Mouse (Mus musculus) stomach, embryonic 15.5 days (tissue): ENCODE measurements at regions not wholly inside any gene's neighbourhood (a gene's known extent, or its start where the extent isn't known, plus 50 kb on each side); places are given as distances from the start of the nearest gene placed in this dataset.

Experiments used
- ATAC-seq: fragments of 200-750 bp; cut with Nextera tagmentation; 2 replicates; pipeline ENCODE4 v1.8.0; 2017; ENCODE audit warnings: low read depth, moderate number of reproducible peaks, moderate TSS enrichment; ENCODE audit not compliant: insufficient read depth, low FRiP score
- H3K27ac ChIP-seq: fragments of 300-500 bp; sonication (generic); 2 replicates; pipeline ENCODE4 v1.5.1; 2015; ENCODE audit warnings: mild to moderate bottlenecking, inconsistent platforms
- H3K27me3 ChIP-seq: fragments of 300-500 bp; sonication (generic); replicated peaks from 2 replicates; pipeline ENCODE4 v1.6.1; 2015; ENCODE audit warnings: inconsistent platforms
- H3K36me3 ChIP-seq: fragments of 300-500 bp; sonication (generic); 2 replicates; pipeline ENCODE4 v1.6.1; 2015; ENCODE audit warnings: inconsistent platforms
- H3K4me1 ChIP-seq: fragments of 300-500 bp; sonication (generic); 2 replicates; pipeline ENCODE4 v1.6.1; 2015; ENCODE audit warnings: inconsistent platforms
- H3K4me2 ChIP-seq: fragments of 300-500 bp; sonication (generic); 2 replicates; pipeline ENCODE4 v1.6.1; 2015; ENCODE audit warnings: mild to moderate bottlenecking, inconsistent platforms
- H3K4me3 ChIP-seq: fragments of 300-500 bp; sonication (generic); replicated peaks from 2 replicates; pipeline ENCODE4 v1.5.1; 2015; ENCODE audit warnings: inconsistent platforms
- H3K9ac ChIP-seq: fragments of 300-500 bp; sonication (generic); 2 replicates; pipeline ENCODE4 v1.6.1; 2015; ENCODE audit warnings: inconsistent platforms
- H3K9me3 ChIP-seq: fragments of 300-500 bp; sonication (generic); 2 replicates; pipeline ENCODE4 v1.6.1; 2016; ENCODE audit warnings: inconsistent platforms
- WGBS: fragments of 180-500 bp; shearing (Covaris S2); methylation state at CpG from one replicate; pipeline ENCODE4 v1.1.7; 2015; 5-methylcytosine and 5-hydroxymethylcytosine counted together

DNA sequence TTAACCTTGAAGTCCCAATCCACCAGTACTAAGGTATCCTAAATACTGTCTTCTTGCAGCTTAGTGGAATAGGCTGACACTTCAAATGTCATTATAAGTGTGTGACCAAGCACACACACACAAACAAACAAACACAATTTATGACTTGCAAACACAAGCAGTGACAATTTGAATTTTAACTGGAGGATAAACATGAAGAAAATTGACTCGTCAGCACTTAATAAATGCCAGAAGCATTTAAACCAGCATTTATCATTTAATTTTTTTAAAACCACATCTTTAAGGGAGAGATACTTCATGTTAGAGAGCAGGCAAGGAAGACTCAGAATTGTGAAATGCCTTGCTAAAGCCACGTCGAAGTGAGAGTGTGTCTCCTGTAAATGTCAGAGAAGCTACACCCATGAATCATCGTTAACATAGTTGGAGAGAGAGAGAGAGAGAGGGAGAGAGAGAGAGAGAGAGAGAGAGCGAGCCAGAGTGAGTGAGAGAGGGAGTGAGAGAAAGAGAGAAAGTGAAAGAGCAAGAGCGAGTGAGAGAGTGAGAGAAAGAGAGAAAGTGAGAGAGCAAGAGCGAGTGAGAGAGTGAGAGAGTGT, 149.4 kb upstream of the Cdkn2b start:
- Histone ChIP-seq H3K4me1 (no peaks in the 10 kb centered on the region), H3K27ac (no peak overlapping the region), H3K9ac (no peak overlapping the region), H3K4me2 (no peak overlapping the region), H3K9me3 (no peaks in the 10 kb centered on the region), H3K36me3 (no peaks in the 10 kb centered on the region), H3K4me3 (no peak overlapping the region), H3K27me3 (no peaks in the 10 kb centered on the region)
- no peak for ATAC-seq
- WGBS: 58% methylated on average over 7 of the region's 7 CpGs

DNA sequence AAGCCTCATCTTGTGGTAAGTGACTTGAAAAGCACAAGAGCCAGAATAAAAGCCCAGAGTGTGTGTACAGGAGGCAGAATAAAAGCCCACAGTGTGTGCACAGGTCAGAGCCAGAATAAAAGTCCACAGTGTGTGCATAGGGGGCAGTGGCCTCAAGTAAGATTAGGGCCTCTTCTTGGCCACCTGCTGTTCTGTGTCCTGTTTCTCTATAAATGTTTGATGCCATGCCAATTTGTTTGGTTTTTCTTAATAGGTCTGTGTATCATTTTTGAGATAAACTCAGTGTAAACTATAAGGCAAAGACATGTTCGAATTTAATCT, 148.5 kb upstream of the Cdkn2b start:
- whole genome bisulfite sequencing: 70% methylated on average over 1 of the region's 1 CpGs
- H3K4me1 ChIP-seq: no peaks in the 10 kb centered on the region
- no peaks in the 10 kb centered on the region for H3K27me3 ChIP-seq
- ATAC-seq: no peak
- no peak overlapping the region for H3K4me2 ChIP-seq
- H3K9ac ChIP-seq: no peak overlapping the region
- H3K36me3 ChIP-seq: no peaks in the 10 kb centered on the region
- H3K4me3 ChIP-seq: no peak overlapping the region
- no peaks in the 10 kb centered on the region for H3K9me3 ChIP-seq
- H3K27ac ChIP-seq: no peak overlapping the region

DNA sequence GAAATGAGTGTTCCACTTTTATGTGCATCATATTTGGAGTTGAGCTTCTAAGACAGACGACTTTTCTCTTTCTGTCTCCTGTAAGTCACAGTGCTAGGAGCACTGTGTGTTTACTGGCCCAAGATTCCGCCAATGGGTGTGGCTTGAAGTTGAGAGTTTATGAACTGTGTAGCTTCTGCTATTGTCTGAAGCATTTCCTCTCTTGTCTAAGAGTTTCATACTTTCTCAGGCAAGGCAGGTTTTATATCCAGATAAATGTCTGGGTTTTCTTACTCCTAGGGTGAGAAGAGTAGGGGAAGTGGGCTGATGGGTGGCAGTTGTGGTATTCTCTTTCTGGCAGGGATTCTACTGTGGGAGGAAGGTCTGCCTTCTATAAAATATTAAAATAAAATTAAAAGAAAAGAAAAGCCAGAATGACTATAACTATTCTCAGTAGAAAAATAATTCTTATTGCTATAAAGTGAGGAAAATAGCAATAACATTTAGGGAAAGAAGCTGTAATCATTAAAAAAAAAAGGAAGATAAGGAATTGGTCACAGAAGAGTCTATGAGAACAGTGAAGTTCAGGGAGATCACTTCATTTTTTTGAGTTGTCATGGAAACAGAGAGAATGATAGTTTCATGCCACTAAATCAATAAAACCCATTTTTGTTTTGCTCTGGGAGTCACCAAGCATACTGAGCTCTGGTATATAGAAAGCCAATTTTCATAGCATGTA, 147.9 kb upstream of the Cdkn2b start:
- no peak overlapping the region for H3K4me2 ChIP-seq
- H3K4me3 ChIP-seq: no peak overlapping the region
- no peaks in the 10 kb centered on the region for H3K4me1 ChIP-seq
- WGBS: 54% methylated on average over 2 of the region's 2 CpGs
- ATAC-seq: no peak
- no peaks in the 10 kb centered on the region for H3K27me3 ChIP-seq
- no peaks in the 10 kb centered on the region for H3K9me3 ChIP-seq
- H3K27ac ChIP-seq: no peak overlapping the region
- H3K9ac ChIP-seq: no peak overlapping the region
- no peaks in the 10 kb centered on the region for H3K36me3 ChIP-seq

DNA sequence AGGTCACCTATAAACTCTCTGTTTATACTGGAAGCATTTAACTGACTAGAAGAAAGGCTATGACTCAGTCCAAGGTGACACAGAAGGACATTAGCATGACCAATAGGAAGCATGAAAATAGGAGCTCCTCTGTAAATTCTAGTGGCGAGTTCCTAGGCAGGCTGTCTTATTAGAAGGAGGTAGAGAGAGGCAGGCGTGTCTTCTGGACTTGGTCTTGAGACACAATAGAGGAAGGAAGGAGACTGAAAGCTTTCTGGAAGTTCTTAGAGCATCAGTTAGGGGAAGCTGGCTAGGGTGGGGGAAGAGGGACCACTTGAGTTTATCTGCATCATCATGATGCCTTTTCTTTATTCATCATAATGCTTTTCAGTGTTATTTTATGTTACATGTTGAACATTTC, 147.0 kb upstream of the Cdkn2b start:
- Histone ChIP-seq H3K27ac (no peak overlapping the region), H3K4me3 (no peak overlapping the region), H3K4me1 (no peaks in the 10 kb centered on the region), H3K27me3 (no peaks in the 10 kb centered on the region), H3K9ac (no peak overlapping the region), H3K9me3 (no peaks in the 10 kb centered on the region), H3K4me2 (no peak overlapping the region), H3K36me3 (no peaks in the 10 kb centered on the region)
- 90% methylated on average over 2 of the region's 2 CpGs for WGBS
- ATAC-seq: no peak

DNA sequence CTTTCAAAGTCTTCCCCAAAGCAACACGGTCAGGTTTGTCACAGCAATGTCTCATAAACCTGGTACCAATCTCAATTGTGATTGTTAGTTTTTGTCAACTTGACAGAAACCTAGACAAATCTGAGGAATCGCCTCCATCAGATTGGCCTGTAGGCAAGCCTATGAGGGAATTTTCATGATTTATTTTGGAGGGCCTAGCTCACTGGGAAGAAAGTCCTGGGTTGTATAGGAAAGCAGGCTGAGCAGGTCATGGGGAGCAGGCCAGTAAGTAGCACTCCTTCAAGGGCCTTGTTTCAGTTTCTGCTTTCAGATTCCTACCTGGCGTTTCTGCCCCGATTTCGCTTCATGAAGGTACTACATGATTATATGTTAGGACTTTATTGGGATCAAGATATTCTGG, 144.1 kb upstream of the Cdkn2b start:
- no peak overlapping the region for H3K4me2 ChIP-seq
- no peaks in the 10 kb centered on the region for H3K4me1 ChIP-seq
- H3K9ac ChIP-seq: no peak overlapping the region
- WGBS: 92% methylated on average over 5 of the region's 5 CpGs
- H3K4me3 ChIP-seq: no peak overlapping the region
- H3K36me3 ChIP-seq: no peaks in the 10 kb centered on the region
- no peaks in the 10 kb centered on the region for H3K9me3 ChIP-seq
- ATAC-seq: no peak
- no peak overlapping the region for H3K27ac ChIP-seq
- H3K27me3 ChIP-seq: no peaks in the 10 kb centered on the region

DNA sequence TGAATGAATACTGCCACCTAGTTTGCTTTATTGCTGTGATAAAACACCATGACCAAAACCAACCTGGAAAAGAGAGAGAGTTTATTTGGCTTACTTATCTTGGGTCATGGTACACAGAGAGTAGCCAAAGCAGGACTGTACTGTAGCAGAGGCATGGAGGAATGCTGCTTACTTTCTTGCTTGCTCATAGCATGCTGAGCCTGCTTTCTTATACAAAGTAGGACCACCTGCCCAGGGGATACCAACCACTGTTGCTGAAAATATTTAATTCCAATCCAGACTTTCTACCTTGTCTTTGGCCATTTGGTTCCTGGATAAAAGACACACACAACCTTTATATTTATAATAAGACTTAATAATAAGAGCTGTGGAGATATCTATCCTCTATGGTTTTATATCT, 142.2 kb upstream of the Cdkn2b start:
- no peak overlapping the region for H3K9ac ChIP-seq
- no peaks in the 10 kb centered on the region for H3K27me3 ChIP-seq
- no peaks in the 10 kb centered on the region for H3K9me3 ChIP-seq
- H3K4me2 ChIP-seq: no peak overlapping the region
- no peaks in the 10 kb centered on the region for H3K4me1 ChIP-seq
- H3K27ac ChIP-seq: no peak overlapping the region
- ATAC-seq: no peak
- H3K36me3 ChIP-seq: no peaks in the 10 kb centered on the region
- H3K4me3 ChIP-seq: no peak overlapping the region

DNA sequence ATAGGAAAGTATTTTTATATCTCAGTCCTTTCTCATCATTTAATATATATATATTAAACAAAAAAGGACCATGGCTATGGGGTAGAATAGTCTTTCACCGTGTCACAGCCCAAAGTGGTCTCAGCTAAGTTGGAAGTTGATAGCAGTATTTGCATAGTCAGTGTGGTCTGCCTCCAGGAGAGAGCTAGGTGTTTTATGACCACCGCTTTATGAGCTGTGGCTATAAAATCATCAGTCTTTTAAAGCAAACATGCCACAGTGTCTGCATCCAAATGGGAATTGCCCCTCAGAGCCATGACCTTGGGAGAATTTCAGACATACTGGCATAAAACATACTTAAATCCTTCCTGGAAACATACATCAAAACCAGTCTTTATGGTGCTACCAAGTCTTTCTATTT, 140.9 kb upstream of the Cdkn2b start:
- no peak overlapping the region for H3K4me2 ChIP-seq
- 29% methylated on average over 2 of the region's 2 CpGs for WGBS

DNA sequence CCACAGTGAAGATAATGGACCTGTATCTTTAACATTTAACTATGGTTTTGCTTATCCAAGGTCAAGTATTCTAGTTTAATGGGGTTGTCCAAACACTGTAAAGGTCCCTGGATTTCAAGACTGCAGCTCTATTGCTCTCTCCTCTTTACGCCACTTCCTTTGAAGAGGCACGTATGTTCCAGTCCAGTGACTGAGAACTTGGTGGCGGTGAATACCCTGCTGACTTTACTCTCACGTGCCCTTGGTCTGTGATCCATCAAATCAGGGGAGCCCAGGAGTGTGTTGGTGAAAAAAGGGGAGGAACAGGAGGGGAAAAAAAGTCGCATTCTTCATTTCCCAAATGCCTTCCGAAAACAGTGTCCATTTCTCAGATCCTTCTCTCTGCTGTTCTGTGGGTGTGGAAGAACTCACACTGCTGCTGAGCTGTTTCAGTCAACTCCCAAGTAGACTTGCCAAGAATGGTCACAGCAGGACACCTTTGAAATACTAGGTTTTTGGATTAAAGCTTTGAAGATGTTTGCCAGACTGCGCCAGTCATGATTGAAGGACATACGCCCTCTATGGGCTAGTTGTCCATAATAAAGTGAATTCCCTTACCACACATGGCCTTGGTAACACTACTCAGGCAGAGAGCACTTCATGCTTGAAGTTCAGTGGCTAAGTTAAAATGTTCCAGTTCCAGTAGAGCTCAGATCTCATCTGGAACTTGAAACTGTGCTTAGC, 136.1 kb upstream of the Cdkn2b start:
- H3K36me3 ChIP-seq: no peaks in the 10 kb centered on the region
- no peak overlapping the region for H3K4me2 ChIP-seq
- no peak overlapping the region for H3K27ac ChIP-seq
- no peak overlapping the region for H3K9ac ChIP-seq
- WGBS: 68% methylated on average over 8 of the region's 8 CpGs
- no peaks in the 10 kb centered on the region for H3K27me3 ChIP-seq
- H3K4me3 ChIP-seq: no peak overlapping the region
- ATAC-seq: no peak
- H3K4me1 ChIP-seq: no peaks in the 10 kb centered on the region
- no peaks in the 10 kb centered on the region for H3K9me3 ChIP-seq

More for the DNA sequence above, 140.9 kb upstream of the Cdkn2b start:
- Histone ChIP-seq H3K4me1 (no peaks in the 10 kb centered on the region), H3K27ac (no peak overlapping the region), H3K36me3 (no peaks in the 10 kb centered on the region), H3K9me3 (no peaks in the 10 kb centered on the region), H3K27me3 (no peaks in the 10 kb centered on the region), H3K4me3 (no peak overlapping the region), H3K9ac (no peak overlapping the region)
- no peak for ATAC-seq

DNA sequence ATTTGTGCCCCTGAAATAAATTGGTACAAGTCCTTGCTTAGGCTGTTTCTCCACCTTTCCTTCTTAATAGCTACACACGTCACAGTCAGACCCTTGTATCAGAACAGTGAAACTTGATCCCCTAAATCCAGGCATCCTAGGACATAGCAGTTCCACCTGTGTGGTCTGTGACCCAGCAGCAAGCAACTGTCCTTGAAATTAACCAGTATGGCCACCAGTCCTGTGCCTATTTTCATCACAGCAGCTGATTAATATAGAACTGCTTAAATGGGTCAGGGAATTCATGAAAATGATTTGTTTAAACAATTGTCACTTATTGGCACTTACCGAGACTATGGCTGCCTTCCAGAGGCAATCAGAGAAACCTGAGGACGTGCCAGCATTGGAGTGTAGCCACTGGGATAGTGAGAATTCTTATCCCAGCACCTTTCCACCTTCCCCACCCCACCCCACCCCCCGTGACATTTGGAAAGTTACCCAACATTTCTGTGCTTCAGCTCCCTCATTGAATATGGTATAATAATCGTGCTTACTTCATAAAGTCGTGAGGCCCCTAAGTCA, 135.4 kb upstream of the Cdkn2b start:
- no peaks in the 10 kb centered on the region for H3K4me1 ChIP-seq
- no peaks in the 10 kb centered on the region for H3K27me3 ChIP-seq
- ATAC-seq: peak; percentile 43
- no peak overlapping the region for H3K4me3 ChIP-seq
- no peak overlapping the region for H3K27ac ChIP-seq
- no peaks in the 10 kb centered on the region for H3K9me3 ChIP-seq
- H3K36me3 ChIP-seq: no peaks in the 10 kb centered on the region
- H3K9ac ChIP-seq: no peak overlapping the region
- no peak overlapping the region for H3K4me2 ChIP-seq
- 45% methylated on average over 6 of the region's 6 CpGs for WGBS

DNA sequence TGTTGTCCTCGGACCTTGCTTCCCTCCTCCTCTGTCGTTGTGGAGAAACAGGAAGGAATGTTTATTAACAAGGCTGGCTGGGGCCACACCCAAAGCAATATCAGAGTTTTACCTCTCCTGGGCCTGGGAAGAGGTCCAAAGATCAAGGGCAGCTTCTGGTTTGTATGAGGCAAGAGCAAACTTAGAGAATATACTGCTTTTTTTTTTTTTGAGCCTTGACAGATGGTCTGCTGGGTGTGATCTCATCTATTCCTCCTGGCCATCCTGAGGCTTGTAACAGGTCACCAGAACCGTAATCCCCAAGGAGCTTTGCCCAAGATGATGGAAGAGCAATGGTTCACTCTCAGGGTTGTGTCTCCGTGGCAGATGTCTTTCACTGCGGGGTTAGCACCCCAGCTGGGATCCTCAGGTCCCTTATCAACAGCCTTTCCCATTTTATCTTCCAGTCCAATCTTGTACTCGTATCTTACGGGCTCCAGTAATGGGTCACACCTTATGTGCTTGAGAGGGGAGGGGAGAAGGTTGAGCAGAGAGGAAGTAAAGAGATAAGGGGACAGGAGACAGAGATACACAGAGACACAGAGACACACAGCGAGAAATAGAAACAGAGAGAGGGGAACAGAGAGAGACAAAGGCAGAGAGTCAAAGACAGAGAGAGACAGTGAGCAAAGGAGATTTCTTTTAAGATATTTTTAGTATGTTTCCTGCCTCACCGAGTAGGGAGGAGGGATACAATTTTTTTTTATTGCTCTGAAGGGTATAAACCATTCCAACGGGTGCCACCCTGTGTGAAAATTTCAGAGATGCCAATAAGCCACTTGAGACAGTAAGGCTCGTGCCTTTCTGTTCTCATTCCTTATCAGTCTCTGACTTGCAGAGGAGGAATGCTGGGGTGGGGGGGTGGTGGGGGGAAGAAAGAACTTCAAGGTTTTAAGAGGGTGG, 134.6 kb upstream of the Cdkn2b start:
- Histone ChIP-seq H3K27me3 (no peaks in the 10 kb centered on the region), H3K27ac (no peak overlapping the region), H3K4me3 (no peak overlapping the region), H3K4me1 (no peaks in the 10 kb centered on the region), H3K36me3 (no peaks in the 10 kb centered on the region), H3K4me2 (no peak overlapping the region), H3K9me3 (no peaks in the 10 kb centered on the region), H3K9ac (no peak overlapping the region)
- peak; percentile 50; the same call in 1 of the 2 replicates for ATAC-seq
- 38% methylated on average over 11 of the region's 11 CpGs for WGBS

DNA sequence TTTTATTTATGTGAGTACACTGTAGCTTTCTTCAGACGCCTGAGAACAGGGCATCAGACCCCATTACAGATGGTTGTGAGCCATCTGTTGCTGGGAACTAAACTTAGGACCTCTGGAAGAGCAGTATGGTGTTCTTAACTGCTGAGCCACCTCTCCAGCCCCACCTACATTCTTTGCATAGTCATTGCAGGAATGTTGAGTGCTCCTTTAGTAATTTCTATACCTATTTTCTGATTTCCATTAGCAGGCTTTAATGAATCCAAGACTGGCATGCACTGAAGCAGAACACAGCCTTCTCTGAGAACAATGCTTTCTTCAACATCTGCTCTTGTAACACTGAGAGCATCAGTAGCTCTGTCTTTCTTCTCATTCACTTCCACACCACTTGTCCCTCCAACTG, 131.7 kb upstream of the Cdkn2b start:
- no peak overlapping the region for H3K4me3 ChIP-seq
- WGBS: 78% methylated on average over 1 of the region's 1 CpGs
- H3K27me3 ChIP-seq: no peaks in the 10 kb centered on the region
- H3K9ac ChIP-seq: no peak overlapping the region
- no peaks in the 10 kb centered on the region for H3K9me3 ChIP-seq
- H3K4me1 ChIP-seq: no peaks in the 10 kb centered on the region
- H3K27ac ChIP-seq: no peak overlapping the region
- ATAC-seq: no peak
- H3K36me3 ChIP-seq: no peaks in the 10 kb centered on the region
- H3K4me2 ChIP-seq: no peak overlapping the region
